Mouse (Mus musculus) 3134 (cell line): ENCODE data around the gene Ablim1.

Source experiments
- DNase-seq: peaks from one replicate; pipeline ENCODE4 v3.0.0-alpha.2; 2011; ENCODE audit warnings: low spot score; ENCODE audit not compliant: insufficient read length; ENCODE audit errors: extremely low read depth

The Ablim1 gene

GRCm38 (mm10) chr19:57112231-57112815, 202.4 kb downstream of the Ablim1 start:
- DNase-seq = no peak

DNA sequence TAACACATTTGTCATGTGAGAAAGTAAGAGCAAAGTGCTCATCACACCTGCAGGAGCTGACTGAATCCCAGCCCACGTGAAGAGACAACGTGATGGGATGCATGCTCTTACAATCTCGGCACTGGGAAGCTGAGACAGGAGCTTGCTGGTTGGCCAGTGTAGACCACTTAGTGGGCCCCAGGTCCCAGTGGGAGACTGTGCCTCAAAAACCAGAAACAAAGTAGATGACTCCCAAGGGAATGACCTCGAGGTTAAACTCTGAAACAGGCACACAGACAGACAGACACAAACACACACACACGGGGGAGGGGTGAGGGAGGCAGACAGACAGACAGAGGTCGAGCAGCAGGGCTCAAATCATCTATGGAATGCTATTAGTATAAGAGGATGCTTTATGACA, 203.4 kb downstream of the Ablim1 start:
- no peak for DNase-seq

GRCm38 (mm10) chr19:57109620-57110019, 205.1 kb downstream of the Ablim1 start:
- DNase-seq = no peak

- no peak for DNase-seq
Measured at GRCm38 (mm10) chr19:57106513-57106912, 208.2 kb downstream of the Ablim1 start.

DNA sequence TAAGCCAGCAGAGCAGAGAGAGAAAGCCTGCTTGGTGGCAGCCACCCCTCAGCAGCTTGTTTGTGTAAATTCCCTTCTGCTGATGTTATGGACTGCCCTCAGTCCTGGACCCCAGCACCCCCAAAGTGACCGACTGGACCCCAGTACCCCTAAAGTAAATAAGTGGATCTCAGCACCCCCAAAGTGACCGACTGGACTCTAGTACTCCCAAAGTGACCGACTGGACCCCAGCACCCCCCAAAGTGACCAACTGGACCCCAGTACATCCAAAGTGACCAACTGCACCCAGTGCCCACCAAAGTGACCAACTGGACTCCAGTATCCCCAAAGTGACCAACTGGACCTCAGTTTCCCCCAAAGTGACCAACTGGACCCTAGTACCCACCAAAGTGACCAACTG, 208.7 kb downstream of the Ablim1 start:
- no peak for DNase-seq

- DNase-seq = no peak
Measured at GRCm38 (mm10) chr19:57105156-57105555, 209.6 kb downstream of the Ablim1 start.

DNA sequence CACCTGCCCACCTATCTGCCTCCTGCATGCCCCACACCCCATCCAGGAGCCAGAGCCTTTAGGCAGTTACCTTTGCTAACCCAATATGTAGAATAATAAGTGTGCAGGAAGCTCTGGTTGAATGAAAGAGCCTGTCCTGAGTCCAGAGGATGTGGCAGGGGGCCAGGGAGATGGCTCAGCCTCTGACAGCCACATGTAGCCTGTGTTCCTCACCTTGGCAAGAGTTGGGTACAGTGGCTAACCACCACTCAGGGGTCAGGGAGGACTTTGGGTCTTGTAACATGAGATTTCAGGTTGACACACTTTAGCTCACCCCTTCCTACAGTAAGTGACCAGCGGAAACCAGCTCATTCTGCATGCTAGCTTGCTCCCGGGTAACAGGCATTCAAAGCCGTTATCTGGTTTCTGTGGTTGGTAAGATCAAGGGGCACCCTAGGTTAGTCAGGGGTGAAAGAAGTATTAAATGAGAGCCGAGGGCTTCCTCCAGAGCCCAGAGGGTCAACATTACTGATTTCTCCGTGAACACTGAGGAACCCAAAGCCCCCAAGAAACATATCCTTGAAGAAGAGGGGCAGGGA, 210.5 kb downstream of the Ablim1 start:
- no peak for DNase-seq

GRCm38 (mm10) chr19:57103360-57103958, 211.3 kb downstream of the Ablim1 start:
- DNase-seq = no peak

GRCm38 (mm10) chr19:57101986-57102385, 212.7 kb downstream of the Ablim1 start:
- DNase-seq = no peak

- DNase-seq = no peak
Measured at GRCm38 (mm10) chr19:57100753-57101446, 213.8 kb downstream of the Ablim1 start.

DNA sequence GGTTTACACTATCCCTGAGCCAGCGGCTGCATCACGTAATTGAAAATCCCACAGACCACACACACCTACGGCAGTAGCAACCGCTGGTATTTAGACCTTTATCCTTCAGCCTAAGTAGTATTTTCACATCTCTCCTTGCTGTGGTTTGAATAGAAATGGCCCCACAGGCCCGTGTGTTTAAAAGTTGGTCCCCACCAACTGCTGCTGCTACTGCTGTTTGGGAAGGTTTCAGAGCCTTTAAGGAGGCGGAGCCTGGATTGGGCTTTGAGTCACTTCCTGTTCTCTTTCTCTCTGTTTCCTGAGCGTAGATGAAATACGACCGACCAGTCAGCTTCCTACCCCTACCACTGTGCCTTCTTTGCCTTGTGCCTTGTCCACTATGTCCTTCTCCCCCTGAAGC, 214.7 kb downstream of the Ablim1 start:
- DNase-seq = no peak

GRCm38 (mm10) chr19:57099094-57099357, 215.7 kb downstream of the Ablim1 start:
- DNase-seq = no peak

DNA sequence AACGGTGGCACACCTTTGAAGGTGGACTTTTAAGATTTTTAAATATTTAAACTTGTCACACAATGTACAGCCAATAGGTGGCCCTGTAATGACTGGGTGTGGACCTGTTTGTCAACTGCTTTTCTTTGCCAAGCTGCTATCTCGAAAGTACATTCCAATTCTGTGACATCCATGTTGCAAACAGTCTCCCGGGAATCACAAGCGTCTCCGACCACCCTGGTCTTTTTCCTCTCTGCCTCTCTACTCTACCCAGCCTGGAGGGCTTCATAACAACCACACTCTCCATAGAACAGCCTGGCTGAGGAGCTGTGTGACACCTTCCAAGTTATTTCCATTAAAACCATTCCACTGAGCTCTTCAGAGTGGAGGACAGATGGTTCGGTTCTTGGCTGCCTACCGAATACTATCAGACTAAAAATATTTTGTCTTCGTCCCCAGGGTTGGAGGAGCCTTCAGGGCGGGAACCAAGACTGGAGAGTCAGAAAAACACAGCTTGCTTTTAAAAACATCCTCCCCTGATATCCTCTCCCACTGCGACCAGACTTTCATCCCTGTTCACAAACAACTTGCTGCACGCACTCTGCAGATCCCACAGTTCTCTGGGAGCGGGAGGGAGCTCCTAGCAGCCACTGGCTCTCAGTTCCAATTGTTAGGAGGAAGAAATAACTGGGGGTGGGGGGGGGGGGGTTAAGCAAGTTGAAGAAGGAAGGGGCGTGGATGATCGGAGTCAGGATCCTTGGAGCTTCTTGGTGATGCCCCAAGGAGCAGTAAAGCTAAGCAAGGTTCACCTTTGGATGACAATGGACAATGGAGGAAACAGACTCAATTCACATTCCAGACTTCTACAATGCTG, 216.3 kb downstream of the Ablim1 start:
- no peak for DNase-seq

DNA sequence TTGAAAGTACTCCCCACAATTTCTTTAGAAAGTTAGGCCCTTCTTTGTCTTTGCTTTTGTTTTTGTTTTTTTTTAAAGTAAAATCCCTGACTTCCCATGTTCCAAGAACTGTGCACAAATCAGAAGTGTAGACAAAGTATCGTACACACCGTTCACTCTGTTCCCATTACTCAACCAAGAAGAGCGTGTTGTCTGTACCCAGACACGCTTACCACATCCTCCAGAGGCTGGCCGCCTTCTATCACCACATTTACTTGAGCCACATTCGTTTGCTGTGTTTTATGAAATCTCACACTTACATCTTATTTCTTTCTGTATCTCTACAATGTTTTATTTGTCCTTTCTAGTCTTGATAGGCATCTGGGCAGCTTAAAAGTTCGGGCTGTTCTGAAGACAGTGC, 219.4 kb downstream of the Ablim1 start:
- no peak for DNase-seq

DNA sequence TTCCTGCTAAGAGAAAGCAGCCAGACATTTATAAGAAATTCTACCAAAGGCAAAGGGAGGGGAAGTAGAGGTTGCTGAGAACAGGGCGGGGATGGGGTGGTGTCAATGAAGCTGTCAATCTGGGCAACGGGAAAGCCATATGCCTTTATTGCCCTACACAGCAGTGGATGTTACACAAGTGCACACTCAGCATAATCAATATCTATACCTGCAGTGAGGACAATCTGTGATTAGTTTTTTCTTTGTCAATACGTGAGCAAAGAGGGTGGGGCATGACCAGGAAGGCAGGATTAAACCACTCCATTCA, 221.1 kb downstream of the Ablim1 start:
- no peak for DNase-seq

DNA sequence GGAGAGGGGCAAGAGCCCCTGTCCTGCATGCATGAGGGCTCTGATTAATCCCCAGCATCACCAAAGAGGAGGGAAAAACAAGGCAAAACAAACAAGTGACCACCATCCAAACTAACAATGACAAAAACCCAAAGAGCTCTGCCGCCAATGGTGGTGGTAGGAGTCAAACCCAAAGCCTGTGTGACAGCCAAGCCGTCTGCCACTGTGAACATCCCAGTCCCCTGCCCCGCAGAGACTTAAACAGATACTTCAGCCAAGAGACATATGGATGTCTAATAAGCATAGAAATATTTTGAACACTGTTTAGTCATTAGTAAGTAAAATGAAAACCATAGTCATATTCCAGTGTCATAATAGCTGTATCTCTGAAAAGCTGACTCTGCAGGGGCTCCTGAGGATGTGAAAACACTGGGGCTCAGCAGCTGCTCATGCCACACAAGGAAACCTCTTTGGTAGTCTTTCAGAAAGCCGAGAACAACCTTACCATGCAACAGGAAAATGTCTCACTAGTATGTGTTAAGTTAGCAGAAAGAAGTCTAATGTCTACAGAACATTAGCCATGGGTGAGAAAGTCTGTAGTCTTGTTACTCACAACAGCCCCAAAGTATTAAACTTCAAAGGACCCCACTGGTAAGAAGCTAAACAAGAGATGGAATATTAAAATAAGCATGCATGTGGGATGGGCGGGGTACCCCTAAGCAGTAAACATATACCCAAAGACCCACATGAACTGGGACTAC, 221.6 kb downstream of the Ablim1 start:
- DNase-seq = no peak

GRCm38 (mm10) chr19:57091278-57091677, 223.4 kb downstream of the Ablim1 start:
- no peak for DNase-seq

- no peak for DNase-seq
Measured at GRCm38 (mm10) chr19:57088804-57089369, 225.8 kb downstream of the Ablim1 start.

GRCm38 (mm10) chr19:57084520-57085166, 230.1 kb downstream of the Ablim1 start:
- DNase-seq = no peak

DNA sequence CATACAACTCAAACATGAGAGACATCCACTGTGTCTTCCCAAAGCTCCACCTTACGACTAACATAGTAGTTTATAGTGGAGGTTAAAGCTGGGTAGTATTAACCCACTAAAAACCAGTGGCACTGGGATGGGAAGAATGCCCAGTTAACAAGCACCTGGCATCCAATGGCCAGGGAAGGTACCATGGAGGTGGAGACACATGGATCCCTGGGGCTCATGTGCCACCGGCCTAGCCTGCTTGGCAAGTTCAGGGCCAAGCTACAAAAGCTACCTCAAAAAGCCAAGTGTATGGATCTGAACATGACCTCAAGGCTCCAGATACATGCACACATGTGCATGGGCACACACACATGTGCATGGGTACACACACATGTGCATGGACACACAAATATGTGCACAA, 230.8 kb downstream of the Ablim1 start:
- DNase-seq = no peak
